Mouse (Mus musculus) liver, embryonic 15.5 days (tissue): ENCODE data around the gene Pde4b. TPM values are rescaled to one million over a fixed set of nuclear protein-coding genes. Genes with fewer than 3 reads are reported as not detected.

ENCODE experiments used
- ATAC-seq: fragments of 200-750 bp; cut with Nextera tagmentation; 2 replicates; pipeline ENCODE4 v1.8.0; 2017; ENCODE audit warnings: moderate number of reproducible peaks, mild to moderate bottlenecking, moderate library complexity; ENCODE audit not compliant: insufficient read depth
- H3K27ac ChIP-seq: fragments of 300-500 bp; sonication (generic); replicated peaks from 2 replicates; pipeline ENCODE4 v1.5.1; 2015; ENCODE audit warnings: mild to moderate bottlenecking, inconsistent platforms
- H3K27me3 ChIP-seq: fragments of 300-500 bp; sonication (generic); 2 replicates; pipeline ENCODE4 v1.6.1; 2015; ENCODE audit warnings: mild to moderate bottlenecking, inconsistent platforms
- H3K36me3 ChIP-seq: fragments of 300-500 bp; sonication (generic); replicated peaks from 2 replicates; pipeline ENCODE4 v1.6.1; 2015; ENCODE audit warnings: moderate library complexity, mild to moderate bottlenecking, inconsistent platforms
- H3K4me1 ChIP-seq: fragments of 300-500 bp; sonication (generic); replicated peaks from 2 replicates; pipeline ENCODE4 v1.6.1; 2015; ENCODE audit warnings: inconsistent platforms
- H3K4me2 ChIP-seq: fragments of 300-500 bp; sonication (generic); 2 replicates; pipeline ENCODE4 v1.6.1; 2015; ENCODE audit warnings: moderate library complexity, mild to moderate bottlenecking, inconsistent platforms
- H3K4me3 ChIP-seq: fragments of 300-500 bp; sonication (generic); replicated peaks from 2 replicates; pipeline ENCODE4 v1.5.1; 2015; ENCODE audit warnings: mild to moderate bottlenecking, inconsistent platforms
- H3K9ac ChIP-seq: fragments of 300-500 bp; sonication (generic); 2 replicates; pipeline ENCODE4 v1.6.1; 2015; ENCODE audit warnings: moderate library complexity, mild to moderate bottlenecking, inconsistent platforms
- H3K9me3 ChIP-seq: fragments of 300-500 bp; sonication (generic); replicated peaks from 2 replicates; pipeline ENCODE4 v1.6.1; 2016; ENCODE audit warnings: inconsistent platforms
- WGBS: fragments of 180-500 bp; shearing (Covaris S2); methylation state at CpG from one replicate; pipeline ENCODE4 v1.1.7; 2015; ENCODE audit warnings: mixed read lengths; ENCODE audit not compliant: insufficient replicate concordance; 5-methylcytosine and 5-hydroxymethylcytosine counted together
- polyA plus RNA-seq: library from polyadenylated mRNA; unstranded; fragments of >200 nt; fragmentation: Nextera tagmentation; extraction: Ambion mirVana; gene quantifications from 2 replicates; pipeline ENCODE4 v1.2.1, GENCODE M21; 2015

Gene Pde4b
- polyA plus RNA-seq, 1 experiment from 2014 or later: 2.5 TPM

DNA sequence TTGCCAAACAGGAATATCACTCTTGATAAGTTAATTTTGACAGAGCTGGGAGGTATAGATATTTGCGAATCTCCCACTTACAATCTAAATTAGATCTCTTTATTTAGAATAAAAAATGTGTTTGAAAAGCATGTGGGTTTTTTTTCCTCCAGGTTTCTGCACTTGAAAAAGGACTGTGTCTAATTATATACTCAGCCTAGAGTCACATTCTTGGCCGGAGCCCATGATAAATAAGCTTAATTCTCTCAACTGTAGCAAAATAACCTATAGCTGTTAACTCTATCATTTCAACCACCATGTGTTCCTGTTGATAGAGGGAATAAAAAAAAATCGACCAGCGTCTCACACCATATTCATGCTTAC, 352.8 kb downstream of the Pde4b start:
- no peak overlapping the region for H3K4me2 ChIP-seq
- no peak overlapping the region for H3K4me3 ChIP-seq
- H3K9ac ChIP-seq: no peak overlapping the region
- H3K9me3 ChIP-seq: no peaks in the 10 kb centered on the region
- H3K27me3 ChIP-seq: no peaks in the 10 kb centered on the region
- H3K36me3 ChIP-seq: no peaks in the 10 kb centered on the region
- no peak overlapping the region for H3K27ac ChIP-seq
- H3K4me1 ChIP-seq: no peaks in the 10 kb centered on the region
- WGBS: 56% methylated on average over 4 of the region's 4 CpGs
- ATAC-seq: no peak

GRCm38 (mm10) chr4:102443533-102443932, 356.2 kb downstream of the Pde4b start:
- Histone ChIP-seq H3K9me3 (no peaks in the 10 kb centered on the region), H3K27ac (no peak overlapping the region), H3K27me3 (no peaks in the 10 kb centered on the region), H3K4me1 (no peaks in the 10 kb centered on the region), H3K9ac (no peak overlapping the region), H3K4me2 (no peak overlapping the region), H3K36me3 (no peaks in the 10 kb centered on the region), H3K4me3 (no peak overlapping the region)
- 58% methylated on average over 5 of the region's 5 CpGs for WGBS
- ATAC-seq: no peak

DNA sequence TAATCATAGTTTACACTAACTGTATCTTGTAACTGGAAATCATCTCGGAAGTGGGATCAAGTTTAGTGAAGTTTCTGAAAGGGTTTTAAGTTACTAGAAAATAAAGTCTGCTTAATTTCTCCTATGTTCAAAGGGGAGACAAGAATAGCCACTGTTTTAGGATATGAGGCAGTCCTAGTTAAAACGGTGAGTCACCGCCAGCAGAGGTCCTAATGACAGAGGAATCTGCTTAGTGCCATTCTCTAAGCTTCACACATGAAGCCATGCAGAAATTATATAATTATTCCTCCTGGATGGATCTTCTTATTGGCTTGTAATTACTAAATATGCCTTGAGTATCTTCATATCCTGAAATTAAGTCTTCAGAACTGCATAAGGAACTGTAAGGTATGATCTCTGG, 357.2 kb downstream of the Pde4b start:
- H3K4me3 ChIP-seq: no peak overlapping the region
- H3K9ac ChIP-seq: no peak overlapping the region
- no peaks in the 10 kb centered on the region for H3K9me3 ChIP-seq
- H3K36me3 ChIP-seq: no peaks in the 10 kb centered on the region
- no peak overlapping the region for H3K27ac ChIP-seq
- no peak overlapping the region for H3K4me2 ChIP-seq
- 72% methylated on average over 3 of the region's 3 CpGs for WGBS
- no peaks in the 10 kb centered on the region for H3K27me3 ChIP-seq
- H3K4me1 ChIP-seq: no peaks in the 10 kb centered on the region
- ATAC-seq: no peak

GRCm38 (mm10) chr4:102446160-102446945, 359.0 kb downstream of the Pde4b start:
- Histone ChIP-seq H3K27ac (no peak overlapping the region), H3K27me3 (no peaks in the 10 kb centered on the region), H3K36me3 (no peaks in the 10 kb centered on the region), H3K4me3 (no peak overlapping the region), H3K4me1 (no peaks in the 10 kb centered on the region), H3K9me3 (no peaks in the 10 kb centered on the region), H3K9ac (no peak overlapping the region), H3K4me2 (no peak overlapping the region)
- ATAC-seq: no peak
- 60% methylated on average over 8 of the region's 8 CpGs for WGBS

- Histone ChIP-seq H3K9me3 (no peaks in the 10 kb centered on the region), H3K36me3 (no peaks in the 10 kb centered on the region), H3K4me3 (no peak overlapping the region), H3K27me3 (no peaks in the 10 kb centered on the region), H3K4me1 (no peaks in the 10 kb centered on the region), H3K4me2 (no peak overlapping the region), H3K27ac (no peak overlapping the region), H3K9ac (no peak overlapping the region)
- 43% methylated on average over 3 of the region's 3 CpGs for WGBS
- ATAC-seq: no peak
Observed at GRCm38 (mm10) chr4:102456426-102456825, 369.1 kb downstream of the Pde4b start.

GRCm38 (mm10) chr4:102459216-102459999, 372.1 kb downstream of the Pde4b start:
- H3K4me2 ChIP-seq: no peak overlapping the region
- ATAC-seq: no peak
- WGBS: 42% methylated on average over 5 of the region's 5 CpGs
- H3K9ac ChIP-seq: no peak overlapping the region
- H3K4me3 ChIP-seq: no peak overlapping the region
- no peaks in the 10 kb centered on the region for H3K27me3 ChIP-seq
- no peak overlapping the region for H3K27ac ChIP-seq
- no peaks in the 10 kb centered on the region for H3K4me1 ChIP-seq
- no peaks in the 10 kb centered on the region for H3K36me3 ChIP-seq
- H3K9me3 ChIP-seq: no peaks in the 10 kb centered on the region

DNA sequence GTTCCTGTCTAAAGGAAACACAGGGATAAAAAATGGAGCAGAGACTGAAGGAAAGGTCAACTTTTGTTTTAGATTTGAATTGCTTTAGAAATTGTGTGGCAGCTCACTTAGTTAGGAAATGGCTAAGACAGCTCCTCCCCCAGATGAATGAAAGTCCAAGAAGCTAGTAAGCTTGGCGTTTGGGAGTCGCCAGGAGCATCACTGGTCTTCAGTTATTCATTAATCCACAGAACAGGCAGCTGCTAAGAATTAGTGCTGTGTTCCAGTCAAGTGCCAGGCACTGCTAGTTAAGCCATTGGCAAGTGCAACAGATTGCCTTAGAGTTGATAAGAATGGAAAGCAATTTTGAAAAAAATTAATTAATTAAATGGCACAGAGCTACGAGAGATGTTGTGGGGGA, 390.8 kb downstream of the Pde4b start:
- Histone ChIP-seq H3K4me2 (no peak overlapping the region), H3K9ac (no peak overlapping the region), H3K27ac (no peak overlapping the region), H3K9me3 (no peaks in the 10 kb centered on the region), H3K4me1 (no peaks in the 10 kb centered on the region), H3K36me3 (no peaks in the 10 kb centered on the region), H3K4me3 (no peak overlapping the region), H3K27me3 (no peaks in the 10 kb centered on the region)
- WGBS: 61% methylated on average over 3 of the region's 3 CpGs
- ATAC-seq: no peak

GRCm38 (mm10) chr4:102478860-102479259, 391.5 kb downstream of the Pde4b start:
- H3K9me3 ChIP-seq: no peaks in the 10 kb centered on the region
- 66% methylated on average over 7 of the region's 7 CpGs for WGBS
- H3K4me2 ChIP-seq: no peak overlapping the region
- ATAC-seq: no peak
- no peaks in the 10 kb centered on the region for H3K4me1 ChIP-seq
- H3K36me3 ChIP-seq: no peaks in the 10 kb centered on the region
- no peak overlapping the region for H3K4me3 ChIP-seq
- H3K27ac ChIP-seq: no peak overlapping the region
- H3K27me3 ChIP-seq: no peaks in the 10 kb centered on the region
- H3K9ac ChIP-seq: no peak overlapping the region

GRCm38 (mm10) chr4:102480830-102481484, 393.6 kb downstream of the Pde4b start:
- H3K27me3 ChIP-seq: no peaks in the 10 kb centered on the region
- no peak for ATAC-seq
- 62% methylated on average over 6 of the region's 6 CpGs for WGBS

GRCm38 (mm10) chr4:102483354-102484018, 396.1 kb downstream of the Pde4b start:
- H3K36me3 ChIP-seq: no peaks in the 10 kb centered on the region
- H3K4me1 ChIP-seq: no peaks in the 10 kb centered on the region
- ATAC-seq: no peak
- no peak overlapping the region for H3K4me3 ChIP-seq
- H3K9me3 ChIP-seq: no peaks in the 10 kb centered on the region
- H3K4me2 ChIP-seq: no peak overlapping the region
- no peak overlapping the region for H3K27ac ChIP-seq
- WGBS: 60% methylated on average over 7 of the region's 7 CpGs
- no peak overlapping the region for H3K9ac ChIP-seq
- no peaks in the 10 kb centered on the region for H3K27me3 ChIP-seq

More at GRCm38 (mm10) chr4:102480830-102481484, 393.6 kb downstream of the Pde4b start:
- Histone ChIP-seq H3K4me2 (no peak overlapping the region), H3K9ac (no peak overlapping the region), H3K27ac (no peak overlapping the region), H3K4me3 (no peak overlapping the region), H3K36me3 (no peaks in the 10 kb centered on the region), H3K9me3 (no peaks in the 10 kb centered on the region), H3K4me1 (no peaks in the 10 kb centered on the region)

DNA sequence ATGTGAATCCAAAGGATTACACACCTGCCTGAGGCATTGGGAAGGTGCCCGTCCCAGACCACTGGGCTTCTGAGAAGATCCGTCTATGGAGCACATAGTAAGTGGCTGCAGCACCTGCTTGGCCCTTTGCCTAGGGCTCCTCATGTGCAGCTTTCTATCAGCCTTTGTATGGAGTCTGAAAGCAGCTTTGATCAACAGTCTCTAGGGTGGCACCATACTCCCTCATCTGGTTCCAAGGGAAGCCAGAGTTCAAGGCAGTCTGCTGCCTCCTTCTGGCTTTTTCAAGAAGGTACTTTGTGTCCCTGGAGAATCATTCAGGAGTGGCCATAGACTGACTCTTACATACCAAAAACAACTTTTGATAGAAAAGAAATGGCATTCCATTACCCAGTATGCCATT, 397.4 kb downstream of the Pde4b start:
- 65% methylated on average over 2 of the region's 2 CpGs for WGBS

More for the DNA sequence above, 397.4 kb downstream of the Pde4b start:
- no peak for ATAC-seq
- no peak overlapping the region for H3K4me3 ChIP-seq
- H3K36me3 ChIP-seq: no peaks in the 10 kb centered on the region
- H3K4me2 ChIP-seq: no peak overlapping the region
- no peak overlapping the region for H3K27ac ChIP-seq
- no peak overlapping the region for H3K9ac ChIP-seq
- no peaks in the 10 kb centered on the region for H3K27me3 ChIP-seq
- no peaks in the 10 kb centered on the region for H3K9me3 ChIP-seq
- H3K4me1 ChIP-seq: no peaks in the 10 kb centered on the region
